Mouse (Mus musculus): ENCODE measurements around the gene Rassf5. TPM values are rescaled to one million over a fixed set of nuclear protein-coding genes. Genes with fewer than 3 reads are reported as not detected.

Rassf5 gene
- total RNA-seq (2014; rRNA removed), result 12.9 and 41.5 TPM in 2 replicates
- polyA plus RNA-seq (2015; fragmentation: Nextera tagmentation; extraction: Ambion mirVana), result 8.1 and 8.3 TPM in 2 replicates

DNA sequence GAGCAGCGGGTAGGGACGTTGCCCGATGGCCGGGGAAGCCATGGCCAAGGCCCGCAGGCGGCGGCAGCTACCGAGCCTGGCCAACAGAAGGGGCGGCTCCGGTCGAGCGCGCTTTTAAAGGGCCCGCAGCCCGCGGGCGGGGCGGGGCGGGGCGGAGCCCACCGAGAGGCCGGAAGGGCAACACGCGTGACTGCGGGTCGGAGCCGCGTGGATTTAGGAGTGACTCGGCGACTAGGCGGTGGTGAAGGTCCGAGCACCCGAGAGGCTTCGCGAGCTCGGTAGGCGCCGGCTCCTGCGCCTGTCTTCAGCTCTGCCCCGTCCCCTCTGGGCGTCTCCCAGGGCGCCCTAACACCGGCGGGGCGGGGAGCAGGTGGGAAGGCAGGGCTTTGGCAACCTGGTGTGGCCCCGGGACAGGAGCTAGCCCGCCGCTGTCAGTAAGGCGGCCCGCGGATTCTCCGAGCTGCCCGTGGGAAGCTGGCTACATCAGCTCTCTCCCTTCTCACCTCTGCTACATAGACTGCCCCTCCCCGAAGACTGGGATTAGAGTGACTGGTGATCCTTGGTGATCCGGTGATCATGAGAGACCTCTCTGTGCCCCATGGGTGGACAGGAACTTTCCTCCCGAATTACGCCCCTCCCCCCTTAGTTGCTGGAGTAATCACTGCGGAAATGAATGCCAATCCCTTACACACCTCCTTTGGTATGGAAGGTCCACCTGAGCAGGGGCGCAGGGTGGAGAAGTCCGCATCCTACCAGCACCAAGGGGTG, at the start of gene Rassf5:
Gene Rassf5 (minus strand): TSS at position 170 of the 768 bp plus-strand sequence.
- Histone ChIP-seq H3K36me3 (ENCODE audit: insufficient read depth, low read length) (no peaks in the 10 kb centered on the region), H3K9ac (replicated peaks; ENCODE audit: low read length) (peak within 1 kb of the TSS; percentile 92), H3K27me3 (ENCODE audit: insufficient read depth, low read length) (no peaks in the 10 kb centered on the region), H3K4me1 (ENCODE audit: insufficient read depth, low read length) (peaks cover 14% of the 10 kb centered on the region; the same call in 1 of the 2 replicates), H3K4me3 (ENCODE audit: low read length) (peak within 1 kb of the TSS; percentile 67), H3K4me2 (ENCODE audit: low read depth, low read length) (peak within 1 kb of the TSS; percentile 96), H3K9me3 (ENCODE audit: low read length) (no peaks in the 10 kb centered on the region), H3K27ac (peak within 1 kb of the TSS; percentile 83)
- WGBS, result 1% methylated on average over 60 of the region's 60 CpGs
- no peak for TF ChIP-seq CTCF (IDR thresholded peaks at IDR 0.05; ENCODE audit: low read depth)
- ATAC-seq (peak; percentile 72), DNase-seq (ENCODE audit: low spot score) (peak; percentile 78)

DNA sequence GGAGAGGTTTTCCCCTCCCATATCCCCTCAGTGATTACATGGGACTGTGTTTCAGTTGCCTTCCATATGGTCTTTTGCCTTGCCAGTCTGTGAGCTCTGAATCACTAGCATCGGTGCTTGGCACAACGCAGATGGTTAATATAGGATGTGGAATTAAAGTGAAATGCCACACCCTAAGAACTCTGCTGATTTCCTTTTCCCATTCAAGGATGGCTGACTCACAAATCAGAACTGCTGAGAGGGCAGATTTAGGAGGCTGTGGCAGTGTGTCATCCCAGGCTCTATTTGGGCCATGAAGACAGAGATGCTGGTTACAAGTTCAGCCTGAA, 48.8 kb upstream of the Rassf5 start:
- H3K36me3 ChIP-seq (ENCODE audit: insufficient read depth, low read length), result peaks cover 56% of the 10 kb centered on the region
- H3K4me2 ChIP-seq (ENCODE audit: low read depth, low read length), result no peak overlapping the region
- H3K27me3 ChIP-seq (ENCODE audit: insufficient read depth, low read length), result no peaks in the 10 kb centered on the region
- 53% methylated on average over 2 of the region's 2 CpGs for WGBS
- H3K4me1 ChIP-seq (ENCODE audit: insufficient read depth, low read length), result no peaks in the 10 kb centered on the region
- H3K27ac ChIP-seq, result no peak overlapping the region
- TF ChIP-seq CTCF (IDR thresholded peaks at IDR 0.05; ENCODE audit: low read depth), result no peak
- H3K4me3 ChIP-seq (ENCODE audit: low read length), result no peak overlapping the region
- ATAC-seq, result no peak
- no peak overlapping the region for H3K9ac ChIP-seq (replicated peaks; ENCODE audit: low read length)
- no peak for DNase-seq (ENCODE audit: low spot score)
- H3K9me3 ChIP-seq (ENCODE audit: low read length), result no peaks in the 10 kb centered on the region

- H3K36me3 ChIP-seq (ENCODE audit: insufficient read depth, low read length), result peaks cover 56% of the 10 kb centered on the region
- H3K9me3 ChIP-seq (ENCODE audit: low read length), result no peaks in the 10 kb centered on the region
- peak; percentile 37 for TF ChIP-seq CTCF (IDR thresholded peaks at IDR 0.05; ENCODE audit: low read depth)
- no peak overlapping the region for H3K27ac ChIP-seq
- no peak; the same call in 1 of the 2 replicates for ATAC-seq
- no peak overlapping the region for H3K4me2 ChIP-seq (ENCODE audit: low read depth, low read length)
- peak; percentile 33 for DNase-seq (ENCODE audit: low spot score)
- H3K27me3 ChIP-seq (ENCODE audit: insufficient read depth, low read length), result no peaks in the 10 kb centered on the region
- 70% methylated on average over 4 of the region's 4 CpGs for WGBS
- no peak overlapping the region for H3K9ac ChIP-seq (replicated peaks; ENCODE audit: low read length)
- no peak overlapping the region for H3K4me3 ChIP-seq (ENCODE audit: low read length)
- H3K4me1 ChIP-seq (ENCODE audit: insufficient read depth, low read length), result no peaks in the 10 kb centered on the region
Observed at GRCm38 (mm10) chr1:131293221-131293921, 48.3 kb upstream of the Rassf5 start.

DNA sequence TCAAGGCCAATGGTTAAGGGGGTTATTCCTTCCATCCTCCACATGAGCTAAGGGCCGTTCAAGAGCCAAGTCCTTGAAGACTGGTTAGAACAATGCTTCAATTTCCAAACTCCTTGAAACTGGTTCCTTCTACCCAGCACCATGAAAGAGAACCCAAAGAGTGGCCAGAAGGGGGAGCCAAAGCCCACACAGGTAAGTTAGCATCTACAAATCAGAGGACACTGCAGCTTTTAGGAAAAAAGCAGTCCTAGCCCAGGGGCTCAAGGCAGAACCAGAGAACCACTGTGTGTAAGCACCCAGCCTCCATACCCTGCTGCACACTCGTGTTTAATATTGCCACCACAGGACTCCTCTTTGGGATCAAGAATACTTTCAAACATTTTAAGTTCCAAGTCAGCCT, 45.6 kb upstream of the Rassf5 start:
- H3K4me3 ChIP-seq (ENCODE audit: low read length), result no peak overlapping the region
- no peak overlapping the region for H3K4me2 ChIP-seq (ENCODE audit: low read depth, low read length)
- DNase-seq (ENCODE audit: low spot score) (peak; percentile 72), ATAC-seq (no peak)
- no peak overlapping the region for H3K27ac ChIP-seq
- H3K4me1 ChIP-seq (ENCODE audit: insufficient read depth, low read length), result no peaks in the 10 kb centered on the region
- H3K9ac ChIP-seq (replicated peaks; ENCODE audit: low read length), result no peak overlapping the region
- H3K9me3 ChIP-seq (ENCODE audit: low read length), result no peaks in the 10 kb centered on the region
- H3K27me3 ChIP-seq (ENCODE audit: insufficient read depth, low read length), result no peaks in the 10 kb centered on the region
- H3K36me3 ChIP-seq (ENCODE audit: insufficient read depth, low read length), result peaks cover 38% of the 10 kb centered on the region
- 42% methylated on average over 2 of the region's 2 CpGs for WGBS
- TF ChIP-seq CTCF (IDR thresholded peaks at IDR 0.05; ENCODE audit: low read depth), result peak; percentile 72

GRCm38 (mm10) chr1:131288938-131289337, 43.9 kb upstream of the Rassf5 start:
- H3K27me3 ChIP-seq (ENCODE audit: insufficient read depth, low read length), result no peaks in the 10 kb centered on the region
- H3K36me3 ChIP-seq (ENCODE audit: insufficient read depth, low read length), result peaks cover 27% of the 10 kb centered on the region
- H3K4me1 ChIP-seq (ENCODE audit: insufficient read depth, low read length), result no peaks in the 10 kb centered on the region
- TF ChIP-seq CTCF (IDR thresholded peaks at IDR 0.05; ENCODE audit: low read depth), result no peak
- H3K9ac ChIP-seq (replicated peaks; ENCODE audit: low read length), result no peak overlapping the region
- no peak for DNase-seq (ENCODE audit: low spot score)
- no peak overlapping the region for H3K4me3 ChIP-seq (ENCODE audit: low read length)
- no peaks in the 10 kb centered on the region for H3K9me3 ChIP-seq (ENCODE audit: low read length)
- no peak overlapping the region for H3K27ac ChIP-seq
- no peak overlapping the region for H3K4me2 ChIP-seq (ENCODE audit: low read depth, low read length)
- WGBS, result 76% methylated on average over 6 of the region's 6 CpGs
- no peak for ATAC-seq

- Histone ChIP-seq H3K9me3 (ENCODE audit: low read length) (no peaks in the 10 kb centered on the region), H3K4me3 (ENCODE audit: low read length) (no peak overlapping the region), H3K36me3 (ENCODE audit: insufficient read depth, low read length) (peaks cover 19% of the 10 kb centered on the region), H3K27ac (no peak overlapping the region), H3K4me2 (ENCODE audit: low read depth, low read length) (no peak overlapping the region), H3K9ac (replicated peaks; ENCODE audit: low read length) (no peak overlapping the region), H3K27me3 (ENCODE audit: insufficient read depth, low read length) (no peaks in the 10 kb centered on the region), H3K4me1 (ENCODE audit: insufficient read depth, low read length) (no peaks in the 10 kb centered on the region)
- ATAC-seq (no peak), DNase-seq (ENCODE audit: low spot score) (no peak)
- 64% methylated on average over 2 of the region's 2 CpGs for WGBS
- no peak for TF ChIP-seq CTCF (IDR thresholded peaks at IDR 0.05; ENCODE audit: low read depth)
Observed at GRCm38 (mm10) chr1:131287267-131287666, 42.2 kb upstream of the Rassf5 start.
